Mouse (Mus musculus) liver, adult (tissue): ENCODE data around the gene Slfn2.

Experiments
- GATA4 ChIP-seq: IDR thresholded peaks from 2 replicates; pipeline ENCODE4 v1.6.1; 2014; ENCODE audit warnings: mild to moderate bottlenecking, low read length; ENCODE audit not compliant: insufficient replicate concordance

The Slfn2 gene

GRCm38 (mm10) chr11:83066640-83067531, 2.0 kb downstream of the Slfn2 start:
- TF ChIP-seq GATA4 = no peak

- TF ChIP-seq GATA4 = no peak
These were observed 3.2 kb downstream of the Slfn2 start for GRCm38 (mm10) chr11:83067982-83068694.

GRCm38 (mm10) chr11:83070321-83070970, 5.5 kb downstream of the Slfn2 start:
- no peak for TF ChIP-seq GATA4

- TF ChIP-seq GATA4 = no peak
These were observed 13.0 kb downstream of the Slfn2 start for GRCm38 (mm10) chr11:83077714-83078422.

GRCm38 (mm10) chr11:83078423-83079140, 13.7 kb downstream of the Slfn2 start:
- TF ChIP-seq GATA4 = no peak

- no peak for TF ChIP-seq GATA4
These were observed 14.7 kb downstream of the Slfn2 start for GRCm38 (mm10) chr11:83079487-83080199.

- no peak for TF ChIP-seq GATA4
These were observed 18.0 kb downstream of the Slfn2 start for GRCm38 (mm10) chr11:83082741-83083473.

GRCm38 (mm10) chr11:83084161-83084560, 19.2 kb downstream of the Slfn2 start:
- TF ChIP-seq GATA4 = no peak

- no peak for TF ChIP-seq GATA4
These were observed 19.8 kb downstream of the Slfn2 start for GRCm38 (mm10) chr11:83084761-83085160.

GRCm38 (mm10) chr11:83115138-83115537, 50.2 kb downstream of the Slfn2 start:
- no peak for TF ChIP-seq GATA4

- TF ChIP-seq GATA4 = no peak
These were observed 51.8 kb downstream of the Slfn2 start, which contains the start of gene Slfn1 for GRCm38 (mm10) chr11:83116597-83117227. TSS of gene Slfn1 (plus strand) at chr11:83116849.

GRCm38 (mm10) chr11:83118056-83118455, 53.1 kb downstream of the Slfn2 start:
- TF ChIP-seq GATA4 = no peak
